Mouse (Mus musculus): ENCODE measurements at regions not wholly inside any gene's neighbourhood (a gene's known extent, or its start where the extent isn't known, plus 50 kb on each side); places are given as distances from the start of the nearest gene placed in this dataset.

DNA sequence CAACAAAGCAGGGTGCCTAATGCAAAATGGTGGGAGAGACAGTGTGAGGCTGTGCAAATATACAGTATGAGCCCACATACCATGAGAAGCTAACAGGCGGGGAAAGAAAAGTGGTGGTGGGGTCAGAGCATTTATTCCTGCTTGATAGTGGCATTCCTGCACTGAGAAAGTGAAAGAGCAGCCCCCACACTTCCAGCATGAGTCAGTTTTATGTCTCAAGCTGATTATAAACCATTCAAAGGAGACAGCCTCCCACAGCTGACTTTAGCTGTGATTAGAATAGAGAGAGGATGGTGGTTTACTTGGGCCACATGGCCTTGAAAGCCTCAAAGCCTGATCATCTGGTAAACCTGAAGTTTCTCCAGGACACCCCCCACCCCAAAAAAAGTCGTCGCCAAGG lies 64.4 kb downstream of the Gm43517 start:
- Histone ChIP-seq H3K36me3 (no peaks in the 10 kb centered on the region), H3K4me2 (no peak overlapping the region), H3K9me3 (no peaks in the 10 kb centered on the region), H3K9ac (no peak overlapping the region), H3K27ac (replicated peaks) (no peak overlapping the region), H3K27me3 (no peaks in the 10 kb centered on the region), H3K4me3 (no peak overlapping the region), H3K4me1 (replicated peaks) (no peaks in the 10 kb centered on the region)
- 84% methylated on average over 3 of the region's 3 CpGs for WGBS
- no peak for ATAC-seq (ENCODE audit: low read depth)

DNA sequence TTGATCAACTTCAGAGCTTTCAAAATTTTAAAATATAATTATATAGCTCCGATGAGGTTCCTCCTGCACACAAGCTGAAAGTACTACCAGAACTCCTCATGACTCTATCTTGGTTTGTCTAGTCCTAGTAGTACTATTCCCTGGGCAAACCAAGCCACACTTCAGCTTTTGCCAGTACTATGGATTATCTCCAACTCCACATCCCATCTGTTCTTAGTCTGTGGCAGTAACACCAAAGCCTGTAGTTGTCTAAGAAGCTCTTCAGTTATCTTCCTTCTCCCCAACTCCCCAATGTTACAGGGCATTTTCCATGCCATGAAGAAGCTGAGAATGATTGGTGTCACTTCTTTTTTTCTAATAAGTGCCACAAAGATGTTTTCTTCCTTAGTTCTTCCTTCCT lies 83.1 kb downstream of the Gm43517 start:
- no peak for ATAC-seq (ENCODE audit: low read depth)
- 85% methylated on average over 1 of the region's 1 CpGs for WGBS
- Histone ChIP-seq H3K27ac (replicated peaks) (no peak overlapping the region), H3K27me3 (no peaks in the 10 kb centered on the region), H3K36me3 (no peaks in the 10 kb centered on the region), H3K4me1 (replicated peaks) (no peaks in the 10 kb centered on the region), H3K9ac (no peak overlapping the region), H3K4me2 (no peak overlapping the region), H3K4me3 (no peak overlapping the region), H3K9me3 (no peaks in the 10 kb centered on the region)

- no peaks in the 10 kb centered on the region for H3K9me3 ChIP-seq
- no peak overlapping the region for H3K27ac ChIP-seq (replicated peaks)
- H3K4me3 ChIP-seq, result no peak overlapping the region
- 83% methylated on average over 3 of the region's 3 CpGs for WGBS
- H3K9ac ChIP-seq, result no peak overlapping the region
- no peak for ATAC-seq (ENCODE audit: low read depth)
- no peak overlapping the region for H3K4me2 ChIP-seq
- H3K4me1 ChIP-seq (replicated peaks), result no peaks in the 10 kb centered on the region
- no peaks in the 10 kb centered on the region for H3K36me3 ChIP-seq
- H3K27me3 ChIP-seq, result no peaks in the 10 kb centered on the region
Measured at GRCm38 (mm10) chr12:49473371-49473770, 88.4 kb downstream of the Gm43517 start.

- ATAC-seq (ENCODE audit: low read depth), result no peak
- Histone ChIP-seq H3K27me3 (0 out of 2 replicates have a peak, but pooled peaks cover 3% of the 10 kb centered on the region), H3K9ac (no peak overlapping the region), H3K9me3 (no peaks in the 10 kb centered on the region), H3K4me2 (no peak overlapping the region), H3K36me3 (no peaks in the 10 kb centered on the region), H3K4me1 (replicated peaks) (peaks cover 15% of the 10 kb centered on the region; the same call in 1 of the 2 replicates), H3K4me3 (no peak overlapping the region), H3K27ac (replicated peaks) (no peak overlapping the region)
- WGBS, result 46% methylated on average over 3 of the region's 3 CpGs
Measured at GRCm38 (mm10) chr12:49480656-49481055, 95.7 kb downstream of the Gm43517 start.

DNA sequence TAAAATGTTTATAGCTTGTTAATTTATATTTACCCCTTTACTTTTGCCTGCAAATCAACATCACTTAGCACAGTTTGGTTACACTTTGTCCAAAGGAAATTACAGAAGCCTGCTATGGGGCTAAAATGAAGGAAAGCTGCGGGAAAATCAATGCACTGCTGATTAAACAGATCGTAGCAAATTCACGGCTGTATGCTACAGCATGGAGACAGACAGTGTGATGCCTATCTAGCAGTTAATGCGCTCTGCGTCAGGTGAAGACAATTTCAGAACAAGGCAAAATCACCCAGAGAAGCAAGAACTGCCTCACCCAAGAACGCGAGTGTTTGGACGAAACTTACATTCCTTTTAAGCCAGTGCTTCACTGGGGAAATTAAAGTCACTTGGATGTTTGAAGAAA lies 96.2 kb downstream of the Gm43517 start:
- 0 out of 2 replicates have a peak, but pooled peaks cover 3% of the 10 kb centered on the region for H3K27me3 ChIP-seq
- H3K9ac ChIP-seq, result no peak overlapping the region
- H3K27ac ChIP-seq (replicated peaks), result no peak overlapping the region
- ATAC-seq (ENCODE audit: low read depth), result no peak
- no peak overlapping the region for H3K4me3 ChIP-seq
- no peaks in the 10 kb centered on the region for H3K9me3 ChIP-seq
- H3K36me3 ChIP-seq, result no peaks in the 10 kb centered on the region
- 57% methylated on average over 8 of the region's 8 CpGs for WGBS
- 0 out of 2 replicates have a peak overlapping the region, but pooled peaks have one; percentile 5 for H3K4me2 ChIP-seq
- H3K4me1 ChIP-seq (replicated peaks), result peaks cover 15% of the 10 kb centered on the region; the same call in 1 of the 2 replicates

- Histone ChIP-seq H3K4me1 (replicated peaks) (peaks cover 15% of the 10 kb centered on the region; the same call in 1 of the 2 replicates), H3K4me2 (no peak overlapping the region), H3K4me3 (no peak overlapping the region), H3K9ac (no peak overlapping the region), H3K27me3 (0 out of 2 replicates have a peak, but pooled peaks cover 3% of the 10 kb centered on the region), H3K9me3 (no peaks in the 10 kb centered on the region), H3K27ac (replicated peaks) (no peak overlapping the region), H3K36me3 (no peaks in the 10 kb centered on the region)
- ATAC-seq (ENCODE audit: low read depth), result no peak
- 87% methylated on average over 4 of the region's 4 CpGs for WGBS
Measured at GRCm38 (mm10) chr12:49482367-49482766, 97.4 kb downstream of the Gm43517 start.

DNA sequence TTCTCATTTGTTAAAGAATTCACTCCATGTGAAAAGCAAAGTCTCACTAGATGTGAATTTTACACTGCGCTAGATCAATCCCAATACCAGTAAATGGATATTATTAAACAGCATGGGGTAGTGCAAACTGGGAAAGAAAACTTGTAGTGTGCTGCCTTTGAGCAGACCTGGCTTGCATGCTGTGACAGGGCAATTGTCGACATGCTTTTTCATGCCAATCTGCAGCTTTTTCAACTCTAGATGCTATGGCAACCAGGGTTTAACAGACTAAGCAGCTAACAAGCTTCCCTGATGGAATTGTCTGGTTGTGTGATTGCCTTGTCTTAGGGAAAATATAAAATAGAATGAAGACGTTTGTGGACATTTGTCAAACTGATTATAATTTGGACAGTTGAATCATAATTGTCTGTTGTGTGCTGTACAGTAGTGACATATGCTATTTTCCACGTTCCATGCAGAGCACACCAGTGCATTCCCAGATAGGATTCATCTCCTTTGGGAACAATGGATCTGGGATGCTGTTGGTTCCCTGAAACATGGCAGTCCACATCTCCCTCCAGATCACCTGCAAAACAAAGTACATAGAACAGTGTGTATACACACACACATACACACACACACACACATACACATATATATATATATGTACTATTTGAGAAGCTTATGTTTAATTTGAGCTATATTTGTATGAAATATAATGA lies 99.2 kb downstream of the Gm43517 start:
- Histone ChIP-seq H3K36me3 (no peaks in the 10 kb centered on the region), H3K4me1 (replicated peaks) (peaks cover 15% of the 10 kb centered on the region; the same call in 1 of the 2 replicates), H3K4me3 (no peak overlapping the region), H3K27me3 (0 out of 2 replicates have a peak, but pooled peaks cover under 1% of the 10 kb centered on the region), H3K9me3 (no peaks in the 10 kb centered on the region), H3K9ac (no peak overlapping the region), H3K4me2 (no peak overlapping the region), H3K27ac (replicated peaks) (no peak overlapping the region)
- WGBS, result 32% methylated on average over 4 of the region's 4 CpGs
- ATAC-seq (ENCODE audit: low read depth), result no peak

GRCm38 (mm10) chr12:49513131-49513530 lies 128.2 kb downstream of the Gm43517 start:
- H3K4me1 ChIP-seq (replicated peaks), result no peaks in the 10 kb centered on the region
- H3K4me2 ChIP-seq, result no peak overlapping the region
- no peak overlapping the region for H3K27ac ChIP-seq (replicated peaks)
- H3K27me3 ChIP-seq, result no peaks in the 10 kb centered on the region
- H3K9me3 ChIP-seq, result no peaks in the 10 kb centered on the region
- no peak overlapping the region for H3K9ac ChIP-seq
- H3K36me3 ChIP-seq, result no peaks in the 10 kb centered on the region
- H3K4me3 ChIP-seq, result no peak overlapping the region
- ATAC-seq (ENCODE audit: low read depth), result no peak

DNA sequence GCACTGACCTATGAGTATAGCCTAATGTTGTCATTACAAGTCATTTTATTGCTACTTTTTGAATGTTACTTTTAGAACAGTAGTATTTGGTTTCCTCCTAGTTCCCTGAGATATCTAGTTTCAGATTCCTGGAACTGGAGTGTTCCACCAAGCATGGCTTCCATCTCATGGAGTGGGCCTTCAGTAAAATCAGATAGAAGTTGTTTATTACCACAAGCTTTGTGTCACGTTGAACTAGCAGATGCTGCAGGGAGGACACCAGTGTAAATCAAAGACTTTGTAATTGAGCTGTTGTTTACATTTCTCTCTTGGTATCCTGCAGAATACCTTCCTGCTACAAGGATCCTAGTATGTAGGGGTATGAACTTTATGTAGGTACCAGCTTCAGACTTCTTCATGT lies 129.6 kb downstream of the Gm43517 start:
- H3K27me3 ChIP-seq, result no peaks in the 10 kb centered on the region
- no peak overlapping the region for H3K9ac ChIP-seq
- no peak for ATAC-seq (ENCODE audit: low read depth)
- H3K4me1 ChIP-seq (replicated peaks), result no peaks in the 10 kb centered on the region
- no peaks in the 10 kb centered on the region for H3K9me3 ChIP-seq
- WGBS, result 53% methylated on average over 1 of the region's 1 CpGs
- H3K4me2 ChIP-seq, result no peak overlapping the region
- H3K36me3 ChIP-seq, result no peaks in the 10 kb centered on the region
- no peak overlapping the region for H3K4me3 ChIP-seq
- no peak overlapping the region for H3K27ac ChIP-seq (replicated peaks)
